Mouse (Mus musculus): ENCODE data around the gene Kcnip1. TPM values are rescaled to one million over a fixed set of nuclear protein-coding genes. Genes with fewer than 3 reads are reported as not detected.

The Kcnip1 gene
- polyA plus RNA-seq, 2 experiments from 2014 or later: not detected

DNA sequence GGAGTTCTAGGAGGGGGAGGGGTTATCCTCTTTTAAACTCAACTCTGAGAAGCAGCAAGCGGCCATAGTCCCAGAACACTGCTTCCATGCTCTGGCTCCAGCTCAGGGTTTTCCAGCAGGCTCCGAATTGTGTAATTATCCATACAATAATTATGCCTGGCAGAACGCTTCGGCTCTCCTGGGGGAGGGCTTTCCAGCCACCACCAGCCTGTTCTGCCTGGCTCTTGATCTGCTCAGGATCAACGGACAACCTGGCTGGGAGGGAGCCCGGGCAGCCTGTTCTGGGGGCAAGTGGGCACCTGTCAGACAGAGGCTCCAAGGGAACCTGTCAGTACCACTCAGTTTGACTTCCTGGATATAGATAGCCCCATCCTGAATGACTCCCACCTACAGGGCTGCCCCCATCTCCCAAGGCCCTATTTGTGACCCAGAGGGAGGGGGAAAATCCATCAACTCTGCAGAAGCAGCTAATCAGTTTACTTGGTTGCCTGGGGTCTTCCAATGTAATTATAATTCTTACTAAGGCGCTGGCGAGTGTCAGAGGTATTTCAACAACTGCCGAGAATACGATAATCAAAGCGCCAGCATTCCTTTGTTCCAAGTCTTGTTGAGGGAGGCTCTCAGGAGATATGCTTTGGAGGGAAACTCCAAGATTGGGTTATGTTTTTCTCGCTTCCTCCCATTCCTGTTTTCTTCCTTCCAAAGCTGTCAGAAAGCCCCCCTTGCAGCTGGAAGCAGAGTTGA, 165.7 kb downstream of the Kcnip1 start:
- ATAC-seq: no peak

DNA sequence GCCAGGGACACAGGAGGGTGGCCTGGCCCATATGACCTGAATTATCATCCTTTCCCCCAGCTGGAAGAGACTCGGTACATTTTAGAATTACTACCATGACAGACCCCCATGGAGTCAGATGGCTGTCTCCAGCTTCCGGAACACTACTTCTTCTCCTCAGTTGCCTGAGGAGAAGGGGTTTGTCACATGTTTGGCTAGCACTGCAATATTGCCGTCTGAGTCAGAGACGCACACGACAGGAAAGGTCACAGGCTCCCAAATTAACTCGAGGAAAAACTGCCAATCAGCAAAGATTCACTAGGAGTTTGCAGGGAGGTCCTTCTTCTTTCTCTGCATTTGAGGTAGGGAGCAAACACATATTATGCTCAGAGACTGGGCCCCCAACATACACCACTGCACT, 168.2 kb downstream of the Kcnip1 start:
- ATAC-seq: no peak

DNA sequence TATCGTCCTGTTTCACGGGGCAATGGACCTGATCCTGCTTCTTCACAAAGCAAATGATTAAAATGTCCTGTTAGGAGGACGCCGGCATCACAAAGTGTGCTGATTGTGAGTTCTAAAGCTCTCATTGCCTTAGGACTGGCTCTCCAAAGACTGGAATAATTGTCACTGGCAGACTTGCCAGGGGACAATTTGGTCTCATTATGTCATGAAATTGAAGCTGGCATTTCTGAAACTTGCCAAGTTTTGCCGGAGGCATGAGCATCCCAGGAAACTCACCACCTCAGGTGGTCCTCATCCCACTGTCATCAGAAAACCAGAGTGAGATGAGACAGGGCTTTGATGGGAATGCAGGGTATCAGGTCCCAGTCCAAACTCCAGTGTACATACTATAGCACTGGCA, 171.6 kb downstream of the Kcnip1 start:
- ATAC-seq: no peak

- no peak for ATAC-seq
These were observed 172.1 kb downstream of the Kcnip1 start for GRCm38 (mm10) chr11:33820876-33821275.

GRCm38 (mm10) chr11:33818861-33819503, 174.0 kb downstream of the Kcnip1 start:
- ATAC-seq: no peak

- no peak for ATAC-seq
These were observed 176.9 kb downstream of the Kcnip1 start for GRCm38 (mm10) chr11:33816020-33816419.

GRCm38 (mm10) chr11:33810105-33810504, 182.8 kb downstream of the Kcnip1 start:
- no peak for ATAC-seq

DNA sequence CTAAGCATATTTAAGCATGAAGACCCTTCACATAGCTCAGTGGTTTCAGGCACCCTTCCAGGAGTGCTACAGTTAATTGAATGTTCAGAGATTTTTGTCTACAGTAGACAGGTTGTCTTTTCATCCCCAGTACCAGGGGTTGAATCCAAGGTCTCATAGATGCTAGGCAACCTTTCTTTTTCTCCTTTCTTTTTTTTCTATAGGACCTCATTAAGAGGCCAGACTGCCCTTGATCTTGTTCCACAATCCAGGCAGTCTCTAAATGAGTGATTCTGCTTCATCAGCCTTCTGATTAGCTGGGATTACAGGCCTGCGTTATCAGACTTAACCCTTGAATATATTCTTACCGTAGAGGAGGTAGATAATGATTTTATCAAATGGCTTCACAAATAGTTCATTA, 189.9 kb downstream of the Kcnip1 start:
- ATAC-seq: no peak

- no peak for ATAC-seq
These were observed 192.4 kb downstream of the Kcnip1 start for GRCm38 (mm10) chr11:33800436-33801088.

DNA sequence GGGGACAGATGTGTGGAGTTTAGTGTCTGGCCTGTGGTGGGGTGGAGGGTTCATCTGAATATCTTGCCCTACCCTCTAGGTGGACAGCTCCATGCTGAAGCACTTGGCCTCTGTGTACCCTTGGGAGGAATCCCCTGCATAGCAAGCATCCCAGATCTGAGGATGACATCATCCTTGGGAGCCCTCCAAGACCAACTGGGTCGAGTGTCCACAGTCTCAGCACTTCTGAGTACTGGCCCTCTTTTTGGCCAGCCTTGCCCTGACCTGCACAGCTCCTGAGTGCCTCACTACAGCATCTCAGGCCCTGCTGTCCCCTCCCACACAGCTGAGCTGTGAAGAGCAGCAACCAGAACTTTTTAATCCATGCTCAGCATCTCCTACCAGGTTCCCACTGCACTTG, 193.0 kb downstream of the Kcnip1 start:
- ATAC-seq: no peak

- ATAC-seq: no peak
These were observed 194.8 kb downstream of the Kcnip1 start for GRCm38 (mm10) chr11:33798094-33798648.

DNA sequence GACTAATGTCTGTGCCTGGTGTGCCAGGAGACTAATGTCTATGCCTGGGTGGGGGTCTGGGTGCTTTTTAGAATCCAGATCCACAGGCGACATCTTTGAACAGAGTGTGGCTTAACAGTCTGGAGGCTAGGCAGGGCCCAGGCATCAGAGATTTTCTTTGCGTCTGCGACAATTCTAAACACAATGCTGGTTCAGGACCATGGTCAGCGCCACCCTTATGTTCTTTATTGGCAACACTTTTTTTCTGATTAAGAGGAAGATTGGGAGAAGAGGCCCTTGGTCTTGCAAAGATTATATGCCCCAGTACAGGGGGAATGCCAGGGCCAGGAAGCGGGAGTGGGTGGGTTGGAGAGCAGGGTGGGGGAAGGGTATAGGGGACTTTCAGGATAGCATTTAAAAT, 205.6 kb downstream of the Kcnip1 start:
- no peak for ATAC-seq

- ATAC-seq: no peak
These were observed 206.4 kb downstream of the Kcnip1 start for GRCm38 (mm10) chr11:33786572-33786971.

- no peak for ATAC-seq
These were observed 211.4 kb downstream of the Kcnip1 start for GRCm38 (mm10) chr11:33781561-33781971.

DNA sequence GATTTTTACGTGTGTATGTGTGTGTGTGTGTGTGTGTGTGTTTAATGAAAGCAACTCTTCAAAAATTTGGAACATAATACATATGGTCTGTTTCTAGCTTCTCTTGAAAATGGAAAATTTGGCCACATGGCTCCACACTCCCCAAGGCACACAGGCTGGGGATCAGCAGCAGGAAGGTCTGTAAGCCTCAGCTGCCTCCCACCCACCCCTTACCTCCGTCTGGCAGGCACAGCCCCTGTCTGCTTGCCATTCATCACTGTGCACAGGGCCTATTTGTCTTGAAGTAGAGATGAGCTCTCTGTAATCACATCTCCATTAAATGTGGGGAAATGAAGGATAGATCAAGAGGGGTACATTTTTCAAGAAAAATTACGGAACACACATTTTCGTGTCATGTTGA, 212.7 kb downstream of the Kcnip1 start:
- ATAC-seq: no peak

DNA sequence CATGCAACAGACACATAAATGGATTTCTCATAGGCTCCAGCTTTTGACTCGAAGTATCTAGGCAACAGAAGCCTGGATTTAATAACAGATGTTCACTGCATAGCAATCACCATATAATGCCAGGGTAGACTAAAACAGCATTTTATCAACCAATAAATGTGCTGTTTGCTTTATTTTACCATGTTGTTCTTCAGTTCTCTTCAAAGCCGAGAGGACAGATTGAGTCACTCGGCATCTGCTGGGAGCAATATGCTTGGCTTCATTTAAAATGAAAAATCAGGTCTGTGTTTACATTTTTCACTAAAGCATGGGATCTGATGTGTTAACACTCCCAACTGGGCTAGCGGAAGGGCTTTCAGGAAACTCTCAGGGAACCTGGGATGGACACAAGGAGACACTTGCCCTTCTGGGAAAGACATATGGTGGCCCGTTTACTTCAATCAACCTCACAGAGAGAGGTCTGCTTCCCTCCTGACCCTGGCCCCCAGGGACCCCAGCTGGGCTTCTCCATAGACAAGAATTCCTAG, 220.3 kb downstream of the Kcnip1 start:
- no peak for ATAC-seq

DNA sequence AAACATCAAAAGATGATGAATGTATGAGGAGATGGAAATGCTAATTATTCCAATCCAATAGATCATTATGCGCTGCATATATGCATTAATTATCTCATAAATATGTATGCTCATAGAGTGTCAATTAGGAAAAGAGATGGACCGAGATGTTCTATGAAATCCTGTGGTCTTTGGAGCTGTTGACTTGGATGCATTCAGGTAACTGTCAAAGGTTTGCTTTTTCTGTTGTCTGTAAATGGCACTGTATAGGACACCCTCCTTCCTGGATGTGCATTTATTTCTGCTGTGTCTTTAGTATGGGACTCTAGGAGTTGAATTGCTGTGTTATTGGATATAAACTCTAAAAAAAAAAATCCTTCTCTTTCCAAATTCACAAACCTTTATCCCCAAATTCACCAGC, 220.9 kb downstream of the Kcnip1 start:
- ATAC-seq: no peak

GRCm38 (mm10) chr11:33766976-33767938, 225.7 kb downstream of the Kcnip1 start:
- ATAC-seq: no peak

DNA sequence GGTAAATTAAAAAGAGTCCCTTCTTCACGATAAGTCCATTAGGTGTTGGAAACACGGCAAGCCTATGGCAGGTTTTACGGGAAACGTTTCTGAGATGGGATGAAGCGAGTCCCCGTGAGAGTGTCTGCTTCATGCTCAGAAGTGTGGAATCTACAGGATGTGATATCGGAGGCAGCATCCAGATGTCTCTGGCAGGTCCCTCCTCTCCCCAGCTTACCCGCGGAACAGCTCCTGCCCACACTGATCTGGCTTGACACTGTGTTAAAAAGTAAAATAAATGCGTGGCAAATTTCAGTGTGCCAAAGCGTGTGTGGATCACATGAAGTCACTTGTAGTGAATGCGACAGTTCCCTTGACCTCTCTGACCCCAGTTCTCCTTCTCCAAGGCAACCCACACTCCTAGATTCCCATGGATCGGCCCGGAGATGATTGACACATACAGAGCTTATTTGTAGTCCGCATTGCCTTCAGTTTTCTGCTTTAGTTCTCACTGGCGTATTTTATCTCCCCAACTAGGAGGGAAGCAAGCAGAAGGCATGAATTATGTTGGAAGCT, 231.7 kb downstream of the Kcnip1 start:
- ATAC-seq: no peak

GRCm38 (mm10) chr11:33756624-33757023, 236.3 kb downstream of the Kcnip1 start:
- no peak for ATAC-seq

DNA sequence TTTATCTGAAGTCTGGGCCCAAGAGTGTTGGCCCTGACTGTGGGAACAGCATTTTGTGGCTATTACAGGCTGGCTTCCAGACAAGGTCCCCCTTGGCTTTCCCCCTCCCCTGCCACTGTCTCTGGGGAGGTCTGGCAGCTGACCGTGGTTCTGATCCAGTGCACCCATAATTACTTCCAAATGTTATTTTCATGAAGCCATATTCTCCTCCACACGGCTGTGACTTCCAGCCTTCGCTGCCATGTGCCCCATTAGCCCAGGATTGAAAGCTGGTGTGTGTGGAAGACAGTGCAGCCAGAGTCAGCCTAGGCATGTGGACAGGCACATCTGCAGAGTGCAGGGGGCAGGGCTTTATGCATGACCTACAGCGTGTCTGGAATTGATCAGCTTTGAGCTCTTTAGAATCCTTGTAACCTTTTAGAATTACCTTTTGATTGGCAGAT, 240.5 kb downstream of the Kcnip1 start:
- no peak for ATAC-seq

GRCm38 (mm10) chr11:33751503-33751902, 241.4 kb downstream of the Kcnip1 start:
- ATAC-seq: no peak
